Mouse (Mus musculus) megakaryocyte-erythroid progenitor cell, adult 5-6 weeks (primary cell): ENCODE data around the gene Zfyve16. TPM values are rescaled to one million over a fixed set of nuclear protein-coding genes. Genes with fewer than 3 reads are reported as not detected.

Source experiments
- ATAC-seq: replicated peaks from 2 replicates; pipeline ENCODE4 v1.8.0; 2016; ENCODE audit warnings: mild to moderate bottlenecking, inconsistent platforms; ENCODE audit not compliant: severe bottlenecking, poor library complexity, low FRiP score, low TSS enrichment
- total RNA-seq, 2 experiments: library from RNA; stranded (forward) in 1 of 2; stranded (reverse) in 1 of 2; fragments of 200-1000, 215-1000 nt in 1 of 2; fragments of >200 nt in 1 of 2; fragmentation: Nextera tagmentation in 1 of 2; gene quantifications; 2 replicates each; pipeline ENCODE4 v1.2.3; 2014 to 2017

Gene Zfyve16
- total RNA-seq (2014; fragmentation: Nextera tagmentation) (4.7 and 6.5 TPM in 2 replicates), total RNA-seq (2017) (4.0 and 5.9 TPM in 2 replicates)

DNA sequence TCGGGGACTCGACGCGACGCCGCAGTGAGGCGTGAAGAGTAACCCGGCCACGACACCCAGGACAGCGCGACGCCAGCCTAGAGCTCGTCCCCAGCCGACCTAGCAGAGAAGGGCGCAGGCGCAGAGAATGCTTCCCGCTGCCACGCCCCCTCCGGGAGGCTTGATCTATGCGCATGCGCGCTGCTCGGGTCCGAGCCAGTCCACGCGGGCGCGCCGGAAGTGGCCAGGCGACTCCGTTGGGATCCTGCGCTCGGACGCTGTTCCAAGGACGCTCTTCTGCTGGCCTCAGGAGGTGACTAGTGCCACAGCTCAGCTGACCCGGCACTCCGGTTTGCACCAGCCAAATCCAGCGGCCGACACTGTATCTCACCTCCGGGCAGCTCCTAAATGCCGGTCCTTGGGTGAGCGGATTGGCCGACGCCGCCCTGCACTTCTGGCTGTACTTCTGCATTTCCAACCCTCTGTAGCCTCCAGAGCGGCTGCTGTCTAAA lies at the start of gene Zfyve16:
Gene Zfyve16 (minus strand): TSS at position 148 of the 491 bp plus-strand sequence.
- ATAC-seq: peak; percentile 93

DNA sequence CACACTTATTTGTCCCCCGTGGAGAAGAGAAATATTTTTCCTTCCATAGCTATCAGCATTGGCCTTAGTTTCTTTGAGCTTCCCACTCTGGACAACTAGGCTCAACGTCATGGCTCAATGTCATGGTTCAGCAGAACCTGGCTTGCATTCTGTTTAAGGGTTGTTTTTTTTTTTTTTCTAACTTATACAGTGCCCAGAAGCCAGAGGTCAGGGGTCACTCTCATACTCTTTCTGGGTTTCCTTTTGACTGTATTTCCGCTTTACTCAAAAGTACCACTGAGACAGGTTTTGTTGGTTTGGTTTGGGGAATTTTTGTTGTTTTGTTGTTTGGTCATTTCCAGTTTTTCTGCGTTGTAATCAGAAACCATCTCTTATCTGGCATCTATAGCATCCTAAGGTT lies 47.5 kb upstream of the Zfyve16 start:
- ATAC-seq: no peak

DNA sequence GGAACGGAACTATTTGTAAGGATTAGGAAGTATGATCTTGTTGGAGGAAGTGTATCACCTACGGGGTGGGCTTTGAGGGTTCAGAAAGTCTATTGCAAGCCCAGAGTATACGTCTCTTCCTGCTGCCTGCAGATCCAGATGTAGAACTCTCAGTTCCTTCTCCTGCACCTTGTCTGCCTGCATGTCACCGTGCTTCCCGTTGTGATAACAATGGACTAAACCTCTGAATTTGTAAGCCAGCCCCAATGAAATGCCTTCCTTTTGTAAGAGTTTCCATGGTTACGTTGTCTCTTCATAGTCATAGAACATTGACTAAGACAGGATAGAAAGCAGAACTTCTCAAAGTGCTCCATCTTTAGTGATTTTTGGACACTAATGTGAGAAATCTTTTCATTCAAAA lies 46.0 kb upstream of the Zfyve16 start:
- no peak for ATAC-seq

DNA sequence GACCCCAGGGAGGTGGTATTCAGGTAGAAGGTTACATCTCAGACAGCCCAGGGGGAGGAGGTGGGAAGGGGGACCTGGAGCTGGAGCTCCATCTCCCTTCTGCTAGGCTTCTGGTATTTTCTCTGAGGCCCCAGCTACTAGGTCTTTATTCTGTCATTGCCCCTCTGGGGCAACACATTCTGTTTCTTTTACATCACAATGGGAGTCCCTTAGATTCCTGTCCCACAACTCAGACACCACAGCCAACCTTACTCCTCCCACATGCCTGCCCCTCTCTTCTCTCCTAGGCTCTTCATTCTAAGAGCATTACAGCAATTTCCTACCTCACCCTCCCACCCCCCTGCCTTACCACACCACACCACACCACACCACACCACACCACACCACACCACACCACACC lies 45.4 kb upstream of the Zfyve16 start, which contains the start of gene Spz1:
Gene Spz1 (minus strand): TSS at position 101 of the 400 bp plus-strand sequence.
- ATAC-seq: no peak

DNA sequence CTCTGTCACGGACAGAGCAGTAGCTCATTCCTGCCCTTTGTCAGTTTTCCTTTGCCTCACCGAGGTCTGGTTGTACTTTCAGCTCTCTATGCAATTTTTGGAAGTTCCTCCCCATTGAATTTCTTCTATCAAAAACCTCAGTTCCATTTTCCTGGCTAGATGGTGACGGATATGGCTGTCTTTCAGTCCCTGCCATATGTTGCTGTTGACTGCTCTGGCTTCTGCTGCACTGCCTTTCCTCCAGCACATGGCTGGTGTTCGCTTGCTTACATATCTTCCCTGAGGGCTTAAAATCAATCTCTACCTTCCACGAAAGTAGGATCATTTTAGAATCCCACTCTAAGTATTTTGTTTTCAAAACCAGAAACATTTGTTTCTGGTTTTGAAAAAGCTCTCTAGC lies 28.8 kb upstream of the Zfyve16 start:
- no peak for ATAC-seq

DNA sequence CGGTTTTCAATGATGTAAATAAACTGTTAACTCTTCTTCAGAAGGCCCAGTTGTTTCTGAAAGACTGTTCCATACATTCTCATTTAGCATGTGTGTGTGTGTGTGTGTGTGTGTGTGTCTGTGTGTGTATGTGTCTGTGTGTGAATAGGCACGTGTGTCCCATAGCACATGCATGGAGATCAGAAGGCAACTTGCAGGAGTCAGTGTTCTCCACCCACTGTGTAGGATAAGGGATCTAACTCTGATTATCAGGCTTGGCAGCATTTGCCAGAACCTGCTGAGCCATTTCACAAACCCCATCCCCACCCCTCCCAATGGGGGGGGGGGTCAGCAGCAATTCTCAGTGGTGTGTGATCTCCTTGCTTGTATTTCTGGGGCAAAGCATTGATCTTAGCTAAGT lies 26.6 kb upstream of the Zfyve16 start:
- ATAC-seq: no peak

DNA sequence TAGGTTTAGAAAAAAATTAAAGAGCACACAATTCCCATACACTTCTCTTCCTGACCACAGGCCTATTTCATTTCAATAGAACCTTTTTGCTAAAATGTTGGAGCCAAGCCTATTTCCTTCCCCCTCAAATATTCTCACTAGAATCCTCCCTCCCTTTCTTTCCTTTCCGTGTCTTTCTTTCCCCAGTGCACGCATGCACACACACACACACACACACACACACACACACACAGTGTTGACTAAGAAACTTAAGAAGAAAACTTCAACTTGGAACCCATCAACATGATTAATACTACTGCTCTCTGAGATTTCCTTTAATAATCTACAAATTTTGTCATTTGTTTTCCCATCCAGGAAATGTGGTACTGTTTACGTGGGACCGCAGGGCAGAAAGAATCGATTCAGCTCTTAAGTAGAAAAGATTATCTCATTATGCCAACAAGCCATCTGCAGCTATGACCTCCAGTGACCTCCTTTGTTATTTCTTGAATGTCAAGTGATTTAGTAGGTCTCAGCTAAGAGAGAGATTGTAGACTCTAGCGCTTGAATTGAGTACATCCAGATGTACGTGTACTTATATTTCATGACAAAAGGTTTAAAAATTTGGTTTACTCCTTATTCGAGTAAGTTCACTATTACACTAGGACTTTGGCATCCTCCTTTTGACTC lies 25.9 kb upstream of the Zfyve16 start:
- ATAC-seq: no peak

DNA sequence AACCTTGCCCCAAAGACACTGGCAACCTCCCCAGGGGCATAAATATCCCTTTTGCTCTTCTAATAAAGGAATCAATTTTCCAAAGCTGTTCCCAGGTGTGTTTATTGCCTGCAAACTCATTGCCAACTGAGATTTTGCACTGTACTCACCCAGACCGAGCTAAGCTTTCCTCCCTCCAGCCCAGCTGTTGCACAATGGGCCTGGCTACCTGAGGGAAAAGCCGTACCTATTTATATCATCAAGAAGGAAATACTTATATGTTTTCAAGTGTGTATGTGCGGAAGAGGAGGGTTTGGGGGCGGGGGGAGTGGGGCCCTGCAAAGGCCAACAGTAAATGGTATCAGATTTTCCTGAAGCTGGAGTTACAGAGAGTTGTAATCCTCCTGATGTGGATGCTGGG lies 16.4 kb upstream of the Zfyve16 start:
- ATAC-seq: no peak

DNA sequence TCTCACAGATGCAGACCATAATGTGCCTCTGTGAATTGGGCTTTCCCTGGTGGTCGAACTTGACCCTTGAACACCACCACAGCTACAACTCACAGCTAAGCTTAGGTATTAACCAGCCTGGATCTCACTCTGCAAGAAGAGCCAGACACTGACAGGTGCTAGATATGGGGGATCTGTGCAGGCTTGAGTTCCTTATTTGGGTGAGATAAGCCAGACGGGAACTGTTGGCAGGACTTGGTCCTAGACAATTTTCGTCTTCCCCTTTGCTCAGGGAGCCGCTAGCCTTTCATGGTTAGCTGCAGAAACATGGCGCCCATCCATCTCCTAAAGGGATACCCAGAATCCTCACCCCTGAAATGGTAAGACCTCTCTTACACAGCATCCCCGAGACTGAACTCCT lies 10.3 kb upstream of the Zfyve16 start:
- ATAC-seq: no peak

DNA sequence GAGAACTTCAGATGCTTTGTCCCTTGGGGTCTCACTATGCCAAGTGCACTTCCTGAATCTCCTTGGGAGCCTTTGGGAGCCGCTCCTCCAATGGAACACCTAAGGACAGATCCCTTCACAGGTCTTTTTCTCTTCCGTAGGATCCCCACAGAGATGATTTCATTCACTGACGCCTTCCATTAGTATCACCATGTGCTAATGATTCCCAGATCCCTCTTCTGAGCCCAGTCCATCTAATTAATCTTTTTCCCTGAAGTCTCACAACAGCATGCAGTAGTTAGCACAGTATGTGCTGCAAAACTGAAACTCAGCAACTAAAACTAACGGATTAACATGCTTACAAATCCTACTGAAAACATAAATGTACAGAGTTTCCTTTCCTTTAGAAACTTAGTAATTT lies 8.5 kb upstream of the Zfyve16 start:
- no peak for ATAC-seq

DNA sequence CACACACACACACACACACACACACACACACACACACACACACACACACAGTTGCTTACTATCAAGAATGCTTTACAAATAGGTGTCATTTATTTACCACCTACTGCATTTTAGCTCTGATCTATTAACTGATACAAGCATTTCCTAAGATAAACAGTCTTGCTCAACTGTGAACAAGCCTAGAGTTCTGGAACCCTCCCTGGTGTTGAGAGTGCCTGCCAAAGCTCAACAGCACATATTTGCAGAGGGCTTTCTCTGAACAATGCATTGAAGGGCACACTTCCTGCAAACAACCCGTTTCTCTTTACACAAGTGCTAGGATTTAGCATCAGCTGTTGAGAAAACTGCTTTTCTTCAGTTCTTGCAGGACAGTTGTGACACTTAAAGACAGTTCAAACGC lies 3.1 kb upstream of the Zfyve16 start:
- ATAC-seq: no peak

DNA sequence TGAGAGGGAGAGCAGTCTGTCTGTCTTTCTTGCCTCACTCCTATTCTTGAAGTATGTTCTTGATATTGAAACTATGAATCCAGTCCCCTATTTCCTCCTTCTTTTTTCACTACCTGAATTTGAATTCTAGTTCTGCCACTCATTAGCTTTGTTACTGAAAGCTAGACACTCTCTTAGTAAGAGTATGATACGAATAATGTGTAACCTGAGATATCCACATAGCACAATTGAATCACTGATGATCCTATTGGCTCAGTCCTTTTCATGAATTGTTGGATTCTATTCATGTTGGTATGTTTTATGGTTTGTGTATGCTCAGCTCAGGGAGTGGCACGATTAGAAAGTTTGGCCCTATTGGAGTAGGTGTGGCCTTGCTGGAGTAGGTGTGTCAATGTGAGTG lies 1.5 kb upstream of the Zfyve16 start:
- ATAC-seq: no peak

DNA sequence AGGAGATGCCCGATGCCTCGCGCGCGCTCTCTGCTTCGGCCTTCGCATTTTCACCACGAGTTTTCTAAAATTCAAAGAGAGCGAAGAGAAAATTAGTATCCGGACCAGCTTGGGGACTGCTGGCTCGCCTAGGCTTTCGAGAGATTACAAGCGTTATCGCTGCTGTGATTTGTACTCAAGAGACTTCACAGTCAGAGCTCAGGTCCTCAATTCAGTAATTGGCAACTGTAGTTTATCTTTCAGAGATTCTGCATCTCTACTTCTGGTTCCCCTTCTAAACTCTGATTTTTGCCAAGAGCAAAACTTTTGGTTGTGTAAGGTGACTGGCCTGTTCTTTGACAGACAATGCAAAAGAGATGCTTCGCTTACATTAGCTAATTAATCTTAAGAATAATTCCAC lies 569 bp upstream of the Zfyve16 start:
- peak; percentile 8 for ATAC-seq

DNA sequence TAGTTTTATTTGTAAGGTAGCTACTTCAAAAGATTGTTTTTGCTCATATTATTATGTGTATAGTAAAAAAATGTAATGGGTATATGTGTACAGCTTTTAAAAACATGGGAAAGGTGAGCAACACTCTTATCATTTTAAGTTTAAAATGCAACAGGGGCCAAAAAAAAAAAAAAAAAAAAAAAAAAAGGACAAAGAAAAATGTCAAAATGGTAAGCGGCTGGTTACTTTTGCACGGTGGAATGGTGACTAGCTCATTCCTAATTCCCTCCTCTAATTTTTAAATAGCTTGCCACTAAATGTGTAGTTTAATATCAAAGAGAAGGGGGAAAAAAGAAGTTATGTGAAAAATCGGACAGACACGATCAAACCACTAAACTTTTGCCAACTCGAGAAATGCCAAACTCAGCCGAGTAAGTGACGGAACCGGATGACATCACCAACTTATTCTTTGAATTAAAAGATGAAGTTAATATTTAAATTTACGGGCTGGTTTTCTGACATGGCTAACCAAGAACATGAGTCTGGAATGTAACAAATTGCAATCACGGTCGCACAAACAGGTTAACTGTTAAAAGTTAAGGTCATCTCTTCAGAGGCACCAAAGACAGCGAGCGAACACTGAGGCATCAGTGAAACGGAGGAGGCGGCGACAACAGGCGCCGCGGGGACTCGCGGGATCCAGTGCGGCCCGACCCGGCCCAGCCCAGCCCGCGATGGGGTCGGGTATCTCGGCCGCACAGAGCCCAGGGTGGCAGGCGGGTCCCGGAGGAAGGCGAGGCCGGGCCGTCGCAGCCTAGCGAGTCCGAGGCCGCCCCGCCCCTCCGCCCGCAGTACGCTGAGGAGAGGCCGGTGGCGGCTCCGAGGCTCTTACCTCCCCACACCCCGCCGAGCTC lies 594 bp downstream of the Zfyve16 start:
- no peak for ATAC-seq

DNA sequence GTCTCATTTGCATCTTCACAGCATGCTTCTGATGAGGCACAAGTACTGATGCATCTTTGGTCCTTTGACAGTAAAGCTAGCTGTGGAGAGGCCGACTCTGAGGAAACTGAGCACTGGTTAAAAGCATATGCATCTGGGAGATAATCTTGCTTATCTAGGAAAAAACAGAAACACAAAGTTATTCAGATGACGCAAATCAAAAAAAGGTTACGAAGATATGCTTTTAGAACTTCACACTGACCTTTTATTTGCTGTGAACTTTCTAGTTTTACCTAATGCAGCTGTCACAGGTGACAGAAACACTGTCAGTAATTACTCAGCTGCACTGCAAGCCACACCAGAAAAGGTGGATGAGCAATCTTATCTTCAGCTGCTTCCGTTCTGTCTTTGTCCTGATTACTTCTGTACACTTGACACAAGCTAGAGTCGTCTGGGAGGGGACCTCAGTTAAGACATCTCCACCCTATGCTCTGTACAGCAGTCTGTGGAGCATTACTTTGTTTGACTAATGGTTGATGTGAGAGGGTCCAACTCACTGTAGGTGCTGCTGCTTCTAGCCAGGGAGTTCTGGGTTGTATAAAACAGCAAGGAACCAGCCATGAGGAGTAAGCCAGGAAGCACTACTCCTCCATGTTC lies 7.4 kb downstream of the Zfyve16 start:
- ATAC-seq: peak; percentile 79

DNA sequence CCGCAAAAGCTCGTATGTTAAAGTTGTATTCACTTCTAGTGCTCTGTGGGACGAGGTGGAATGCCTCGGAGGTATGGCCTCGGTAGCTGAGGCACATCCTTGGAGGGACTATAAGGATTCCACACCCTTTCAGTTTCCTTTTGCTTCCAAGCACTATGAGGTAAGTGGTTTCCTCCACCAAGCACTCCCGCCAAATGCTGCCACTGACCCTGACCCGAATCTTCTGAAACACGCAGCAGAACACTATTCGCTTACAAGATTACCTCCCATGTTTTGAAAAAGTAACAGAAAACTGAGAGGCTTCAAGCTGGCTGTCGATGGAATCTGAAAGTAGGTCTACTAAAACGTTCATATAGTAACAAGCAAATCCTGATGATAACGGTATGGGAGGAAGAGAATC lies 25.8 kb downstream of the Zfyve16 start:
- no peak for ATAC-seq

DNA sequence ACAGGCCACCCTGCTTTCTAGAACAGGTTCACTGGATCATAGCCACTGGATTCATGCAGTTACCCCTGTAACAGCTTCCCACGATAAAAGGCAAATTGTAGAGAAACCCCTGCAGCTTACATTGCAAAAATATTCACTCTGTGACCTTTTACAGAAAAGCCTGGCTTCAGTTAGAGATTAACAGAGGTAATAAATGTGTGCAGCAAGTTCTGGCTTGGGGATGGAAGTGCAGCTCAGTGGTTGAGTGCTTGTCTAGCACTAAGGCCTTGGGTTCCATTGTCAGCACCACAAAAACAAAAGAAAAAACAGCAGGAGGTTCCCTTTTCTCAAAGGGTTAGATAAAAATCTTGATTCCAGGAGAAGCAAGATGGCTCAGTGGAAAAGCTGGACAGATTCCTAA lies 38.7 kb downstream of the Zfyve16 start:
- no peak for ATAC-seq

DNA sequence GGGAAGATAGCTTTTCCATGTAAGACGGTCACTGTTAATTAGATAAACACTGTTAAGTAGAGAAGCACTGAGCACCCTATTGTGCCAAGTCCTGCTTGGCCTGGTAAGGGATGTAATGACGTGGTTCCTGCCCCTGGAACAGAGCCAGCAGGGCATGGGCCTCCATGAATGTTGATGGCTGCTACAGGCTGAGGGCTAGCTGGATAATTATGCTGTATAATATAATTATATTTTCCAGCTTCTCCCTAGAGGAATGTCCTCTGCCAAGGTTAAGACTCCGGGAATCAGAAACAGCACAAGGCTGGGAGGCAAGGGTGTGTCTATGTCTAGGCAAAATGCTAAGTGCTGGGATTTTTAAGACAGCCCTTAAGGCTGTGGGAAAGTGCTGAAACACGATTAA lies 39.9 kb downstream of the Zfyve16 start:
- ATAC-seq: no peak

DNA sequence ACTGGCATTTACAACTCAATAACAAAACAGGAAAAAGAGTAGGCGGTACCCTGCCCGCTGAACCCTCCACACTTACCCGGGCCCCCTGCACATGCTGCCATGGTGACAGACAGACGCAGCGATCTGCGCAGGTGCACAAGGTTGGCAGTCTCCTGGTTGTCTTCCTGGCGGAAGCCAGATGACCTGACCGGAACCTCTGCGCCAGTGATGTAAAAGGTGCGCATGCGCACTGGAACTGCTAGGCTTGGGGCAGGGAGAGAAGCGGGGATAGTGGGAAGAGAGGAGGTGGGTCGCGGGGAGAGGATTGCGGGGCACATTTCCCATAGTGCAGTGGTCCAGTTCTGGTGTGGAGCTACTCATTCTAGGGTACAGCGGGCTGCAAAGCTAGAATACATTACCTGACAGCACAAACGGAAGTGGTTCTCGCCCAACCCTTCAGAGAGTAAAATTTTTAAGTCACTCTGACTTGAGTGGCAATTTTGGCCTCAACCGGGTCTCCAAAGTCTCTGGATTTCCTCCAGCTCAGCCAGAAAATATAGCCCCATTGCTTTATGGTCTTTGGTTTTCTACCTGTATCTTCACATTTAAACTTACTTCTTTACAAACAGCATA lies 46.7 kb downstream of the Zfyve16 start, which contains the start of gene Fam151b:
Gene Fam151b (minus strand): TSS at position 164 of the 612 bp plus-strand sequence.
- ATAC-seq: peak; percentile 100

DNA sequence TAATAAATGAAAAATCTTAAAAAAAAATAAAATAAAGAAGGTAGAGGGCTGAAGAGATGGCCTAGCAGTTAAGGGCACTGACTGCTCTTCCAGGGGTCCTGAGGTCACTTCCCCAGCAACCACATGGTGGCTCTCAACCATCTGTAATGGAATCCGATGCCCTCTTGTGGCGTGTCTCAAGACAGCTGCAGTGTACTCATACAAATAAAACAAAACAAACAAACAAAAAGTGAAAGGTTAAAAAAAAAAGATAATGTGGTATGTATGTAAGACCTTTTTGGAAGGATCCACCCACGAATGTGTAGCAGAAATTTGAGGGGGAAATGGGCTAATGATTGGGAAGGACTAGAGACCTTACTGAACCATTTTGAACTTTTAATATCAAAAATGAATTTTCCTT lies 47.3 kb downstream of the Zfyve16 start:
- ATAC-seq: peak; percentile 64
